Mouse (Mus musculus) adrenal gland (tissue): Measurements from ENCODE around the gene Rsbn1l.

Experiments used
- intact Hi-C: fragments of 180-260 bp; cut with DNase I; formaldehyde crosslinking; loops from one replicate; pipeline ENCODE4 v1.15.1; 2025

The Rsbn1l gene

DNA sequence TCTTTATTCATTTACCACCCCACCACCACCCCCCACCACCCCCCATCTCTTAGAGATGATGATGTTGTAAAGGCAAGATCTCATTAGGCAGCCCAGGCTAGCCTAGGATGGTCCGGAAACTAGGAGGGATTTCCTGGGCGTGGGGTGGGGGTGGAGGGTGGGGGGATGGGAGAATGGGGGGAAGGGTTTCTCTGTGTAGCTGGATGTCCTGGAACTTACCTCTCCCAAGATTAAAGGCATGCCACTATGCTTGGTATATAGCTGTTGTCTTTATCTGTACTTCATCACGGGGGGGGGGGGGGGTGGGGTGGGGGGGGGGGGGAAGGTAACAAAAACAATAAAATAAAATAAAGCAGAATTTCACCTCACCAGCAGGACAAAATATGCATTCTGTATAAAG lies 112.8 kb downstream of the Rsbn1l start:
- intact Hi-C loops = no loop called here
